Mouse (Mus musculus) midbrain, postnatal 0 days (tissue): ENCODE measurements around the gene Fam110a. TPM values are rescaled to one million over a fixed set of nuclear protein-coding genes. Genes with fewer than 3 reads are reported as not detected.

Experiments used
- ATAC-seq: fragments of 200-750 bp; cut with Nextera tagmentation; 2 replicates; pipeline ENCODE4 v1.8.0; 2017; ENCODE audit warnings: moderate number of reproducible peaks, mild to moderate bottlenecking, moderate TSS enrichment, moderate library complexity; ENCODE audit not compliant: low FRiP score
- DNase-seq: peaks from one replicate; pipeline ENCODE4 v3.0.0-alpha.2; 2015; ENCODE audit warnings: low spot score
- H3K27ac ChIP-seq: fragments of 300-500 bp; sonication (generic); 2 replicates; pipeline ENCODE4 v1.5.1; 2014; ENCODE audit warnings: low read depth, mild to moderate bottlenecking, low read length, mixed read lengths
- H3K27me3 ChIP-seq: fragments of 300-500 bp; sonication (generic); 2 replicates; pipeline ENCODE4 v1.6.1; 2014; ENCODE audit warnings: low read length, control low read depth, mixed read lengths; ENCODE audit not compliant: insufficient read depth
- H3K36me3 ChIP-seq: fragments of 300-500 bp; sonication (generic); 2 replicates; pipeline ENCODE4 v1.6.1; 2014; ENCODE audit warnings: low read length, control low read depth, mixed read lengths; ENCODE audit not compliant: insufficient read depth
- H3K4me1 ChIP-seq: fragments of 300-500 bp; sonication (generic); 2 replicates; pipeline ENCODE4 v1.6.1; 2014; ENCODE audit warnings: mild to moderate bottlenecking, control low read depth, antibody characterized with exemption, low read length, mixed read lengths; ENCODE audit not compliant: insufficient read depth
- H3K4me2 ChIP-seq: fragments of 300-500 bp; sonication (generic); 2 replicates; pipeline ENCODE4 v1.6.1; 2014; ENCODE audit warnings: low read depth, mild to moderate bottlenecking, low read length, mixed read lengths; ENCODE audit not compliant: poor library complexity, severe bottlenecking
- H3K4me3 ChIP-seq: fragments of 300-500 bp; sonication (generic); 2 replicates; pipeline ENCODE4 v1.5.1; 2014; ENCODE audit warnings: low read depth, mild to moderate bottlenecking, low read length, moderate library complexity
- H3K9ac ChIP-seq: fragments of 300-500 bp; sonication (generic); replicated peaks from 2 replicates; pipeline ENCODE4 v1.6.1; 2014; ENCODE audit warnings: mild to moderate bottlenecking, low read length, moderate library complexity, mixed read lengths; ENCODE audit not compliant: poor library complexity, severe bottlenecking
- H3K9me3 ChIP-seq: fragments of 300-500 bp; sonication (generic); 2 replicates; pipeline ENCODE4 v1.6.1; 2016; ENCODE audit warnings: low read length, control low read depth
- CTCF ChIP-seq: IDR thresholded peaks from 2 replicates; pipeline ENCODE4 v1.5.1; 2016; ENCODE audit warnings: antibody characterized with exemption, mild to moderate bottlenecking
- WGBS: fragments of 180-500 bp; shearing (Covaris S2); extraction: QIAGEN DNeasy Blood & Tissue Kit; methylation state at CpG from one replicate; pipeline ENCODE4 v1.1.7; 2014; 5-methylcytosine and 5-hydroxymethylcytosine counted together
- polyA plus RNA-seq: library from polyadenylated mRNA; unstranded; fragments of >200 nt; fragmentation: Nextera tagmentation; extraction: Ambion mirVana; gene quantifications from 2 replicates; pipeline ENCODE4 v1.2.1, GENCODE M21; 2015
- total RNA-seq: library from RNA; depleted of rRNA; stranded (reverse); fragments of >200 nt; gene quantifications from 2 replicates; pipeline ENCODE4 v1.2.3, GENCODE M21; 2014

Gene Fam110a
- total and polyA plus RNA-seq, 2 experiments from 2014 or later: 28.7 to 36.1 TPM

- no peak for TF ChIP-seq CTCF
- 13% methylated on average over 23 of the region's 23 CpGs for WGBS
- no peaks in the 10 kb centered on the region for H3K27me3 ChIP-seq
Observed at GRCm38 (mm10) chr2:151972880-151973594, 7.0 kb downstream of the Fam110a start.

GRCm38 (mm10) chr2:151971748-151972147 lies 8.3 kb downstream of the Fam110a start:
- no peak for ATAC-seq
- Histone ChIP-seq H3K9ac (no peak overlapping the region), H3K36me3 (no peaks in the 10 kb centered on the region), H3K4me2 (0 out of 2 replicates have a peak overlapping the region, but pooled peaks have one; percentile 72), H3K4me3 (no peak overlapping the region), H3K27me3 (no peaks in the 10 kb centered on the region), H3K9me3 (no peaks in the 10 kb centered on the region), H3K4me1 (peaks cover 25% of the 10 kb centered on the region; the same call in 1 of the 2 replicates), H3K27ac (no peak overlapping the region)
- no peak for TF ChIP-seq CTCF
- 85% methylated on average over 5 of the region's 5 CpGs for WGBS
- DNase-seq: no peak

More at GRCm38 (mm10) chr2:151972880-151973594, 7.0 kb downstream of the Fam110a start:
- no peaks in the 10 kb centered on the region for H3K9me3 ChIP-seq
- peak overlapping the region; percentile 25 for H3K4me3 ChIP-seq
- peak overlapping the region; percentile 45 for H3K4me2 ChIP-seq
- H3K36me3 ChIP-seq: no peaks in the 10 kb centered on the region
- no peak overlapping the region for H3K27ac ChIP-seq
- no peak overlapping the region; the same call in 1 of the 2 replicates for H3K9ac ChIP-seq
- peaks cover 16% of the 10 kb centered on the region; the same call in 1 of the 2 replicates for H3K4me1 ChIP-seq
- ATAC-seq (0 out of 2 replicates have a peak, but pooled peaks have one; percentile 14), DNase-seq (peak; percentile 69)

GRCm38 (mm10) chr2:151970191-151971172 lies 9.5 kb downstream of the Fam110a start:
- Histone ChIP-seq H3K27ac (peak overlapping the region; percentile 73), H3K4me2 (peak overlapping the region; percentile 72), H3K9me3 (no peaks in the 10 kb centered on the region), H3K9ac (peak overlapping the region; percentile 65), H3K27me3 (no peaks in the 10 kb centered on the region), H3K4me3 (peak overlapping the region; percentile 38), H3K36me3 (no peaks in the 10 kb centered on the region), H3K4me1 (peaks cover 25% of the 10 kb centered on the region; the same call in 1 of the 2 replicates)
- TF ChIP-seq CTCF: peak; percentile 34
- 43% methylated on average over 53 of the region's 53 CpGs for WGBS
- ATAC-seq (peak; percentile 88), DNase-seq (peak; percentile 95)

DNA sequence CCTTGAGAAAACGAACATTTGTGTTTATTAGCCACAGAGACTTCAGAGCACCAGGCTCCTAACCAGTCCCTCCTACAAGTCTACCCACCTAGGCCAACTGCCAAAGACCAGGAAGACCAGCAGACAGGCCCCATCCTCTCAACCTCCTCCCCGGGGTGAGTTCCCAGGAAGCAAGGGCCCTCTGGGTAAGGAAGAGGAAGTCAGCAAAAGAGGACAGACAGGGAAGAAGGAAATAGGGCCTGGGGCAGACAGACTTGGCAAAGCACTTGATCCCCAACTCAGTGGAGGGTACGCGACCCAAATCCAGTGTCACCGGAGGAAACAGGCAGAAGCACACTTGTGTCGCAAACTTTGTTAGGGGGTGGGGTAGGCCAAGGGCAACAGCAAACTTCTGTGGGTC lies 10.6 kb downstream of the Fam110a start:
- no peaks in the 10 kb centered on the region for H3K27me3 ChIP-seq
- TF ChIP-seq CTCF: no peak
- H3K4me3 ChIP-seq: no peak overlapping the region
- H3K9ac ChIP-seq: no peak overlapping the region
- H3K27ac ChIP-seq: no peak overlapping the region; the same call in 1 of the 2 replicates
- H3K36me3 ChIP-seq: no peaks in the 10 kb centered on the region
- H3K4me2 ChIP-seq: peak overlapping the region; percentile 72
- H3K9me3 ChIP-seq: no peaks in the 10 kb centered on the region
- ATAC-seq: no peak
- no peak for DNase-seq
- H3K4me1 ChIP-seq: peaks cover 25% of the 10 kb centered on the region; the same call in 1 of the 2 replicates
- WGBS: 89% methylated on average over 6 of the region's 6 CpGs

DNA sequence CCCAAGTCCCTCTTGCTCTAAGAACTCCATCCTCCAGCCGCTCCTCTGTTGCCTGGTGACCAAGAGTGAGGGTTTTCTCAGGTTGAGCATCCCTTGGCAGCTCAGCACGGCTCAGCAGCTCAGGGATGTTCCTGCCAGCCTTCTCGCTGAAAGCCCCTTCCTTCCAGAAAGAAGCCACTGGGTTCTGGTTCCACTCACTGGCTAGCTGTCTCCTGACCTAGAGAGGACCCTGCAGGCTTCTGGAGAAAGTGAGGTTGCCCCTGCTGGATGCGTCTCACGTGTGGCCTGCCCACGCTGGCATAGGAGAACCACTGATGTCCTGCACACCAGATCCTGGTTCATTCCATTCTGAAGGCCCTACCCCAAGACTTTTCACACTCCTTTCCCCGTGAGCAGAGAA lies 11.0 kb downstream of the Fam110a start:
- no peaks in the 10 kb centered on the region for H3K9me3 ChIP-seq
- TF ChIP-seq CTCF: no peak
- no peak overlapping the region for H3K9ac ChIP-seq
- no peak overlapping the region; the same call in 1 of the 2 replicates for H3K4me2 ChIP-seq
- no peaks in the 10 kb centered on the region for H3K27me3 ChIP-seq
- H3K4me3 ChIP-seq: no peak overlapping the region
- 73% methylated on average over 7 of the region's 7 CpGs for WGBS
- H3K4me1 ChIP-seq: peaks cover 25% of the 10 kb centered on the region; the same call in 1 of the 2 replicates
- no peaks in the 10 kb centered on the region for H3K36me3 ChIP-seq
- ATAC-seq (no peak), DNase-seq (no peak)
- H3K27ac ChIP-seq: no peak overlapping the region
